Mouse (Mus musculus): ENCODE measurements around the gene Btbd19. TPM values are rescaled to one million over a fixed set of nuclear protein-coding genes. Genes with fewer than 3 reads are reported as not detected.
A peak's percentile ranks its signal among the peaks of the same experiment; 100 is the strongest.

The Btbd19 gene
- polyA plus RNA-seq, 1 experiment from 2014 or later: 5.2 TPM

DNA sequence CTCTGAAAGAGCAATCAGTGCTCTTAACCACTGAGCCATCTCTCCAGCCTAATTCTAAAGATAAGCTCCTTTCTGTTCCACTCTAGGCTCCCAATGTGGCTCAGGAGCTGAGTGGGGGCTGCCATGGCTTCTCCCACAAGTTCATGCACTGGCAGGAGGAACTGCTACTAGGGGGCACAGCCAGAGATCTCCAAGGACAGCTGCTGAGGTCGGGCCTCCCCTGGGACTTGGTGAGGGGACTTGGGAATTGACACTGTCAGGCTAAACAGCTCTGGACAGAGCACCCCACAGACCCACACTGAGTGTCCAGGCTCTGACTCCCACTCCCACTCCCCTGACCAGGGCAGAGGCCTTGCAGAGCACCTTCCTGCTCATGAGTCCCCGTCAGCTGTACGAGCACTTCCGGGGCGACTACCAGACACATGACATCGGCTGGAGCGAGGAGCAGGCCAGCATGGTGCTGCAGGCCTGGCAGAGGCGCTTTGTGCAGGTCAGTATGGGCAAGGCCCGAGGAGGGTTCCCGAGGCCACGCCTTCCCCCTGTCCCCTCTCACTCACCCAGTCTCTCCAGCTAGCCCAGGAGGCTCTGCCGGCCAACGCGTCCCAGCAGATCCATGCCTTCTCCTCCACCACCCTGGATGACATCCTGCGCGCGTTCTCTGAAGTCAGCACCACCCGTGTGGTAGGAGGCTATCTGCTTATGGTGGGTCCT, 17.6 kb downstream of the Btbd19 start:
- Histone ChIP-seq H3K4me3 (replicated peaks) (no peak overlapping the region), H3K4me2 (no peak overlapping the region), H3K27ac (no peak overlapping the region), H3K9me3 (no peaks in the 10 kb centered on the region), H3K27me3 (no peaks in the 10 kb centered on the region), H3K4me1 (no peaks in the 10 kb centered on the region; the same call in 1 of the 2 replicates), H3K9ac (no peak overlapping the region), H3K36me3 (replicated peaks) (peaks cover 48% of the 10 kb centered on the region)
- WGBS: 91% methylated on average over 18 of the region's 18 CpGs
- ATAC-seq (ENCODE audit: low FRiP score): no peak

- Histone ChIP-seq H3K4me2 (no peak overlapping the region), H3K9ac (no peak overlapping the region)
- ATAC-seq (ENCODE audit: low FRiP score): no peak
Observed at GRCm38 (mm10) chr4:117105127-117105526, 20.4 kb downstream of the Btbd19 start.

DNA sequence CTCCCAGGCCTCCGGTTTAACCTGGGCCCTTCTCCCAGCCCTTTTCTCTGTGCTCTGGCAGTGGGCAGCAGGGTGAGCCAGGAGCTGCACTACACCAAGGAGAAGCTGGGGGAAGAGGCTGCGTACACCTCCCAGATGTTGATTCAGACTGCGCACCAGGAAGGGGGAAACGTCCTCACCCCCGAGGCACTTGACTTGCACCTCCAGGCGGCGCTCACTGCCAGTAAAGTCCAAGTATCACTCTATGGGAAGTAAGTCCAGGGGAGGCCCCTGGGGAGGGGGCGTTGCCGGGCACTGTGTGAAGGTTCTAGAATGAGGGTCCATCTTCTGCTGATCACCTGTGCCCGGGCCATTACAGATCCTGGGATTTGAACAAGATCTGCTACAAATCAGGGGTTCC, 20.9 kb downstream of the Btbd19 start:
- Histone ChIP-seq H3K4me2 (no peak overlapping the region), H3K4me3 (replicated peaks) (no peak overlapping the region), H3K27me3 (no peaks in the 10 kb centered on the region), H3K4me1 (no peaks in the 10 kb centered on the region; the same call in 1 of the 2 replicates), H3K9ac (no peak overlapping the region), H3K9me3 (no peaks in the 10 kb centered on the region), H3K27ac (no peak overlapping the region), H3K36me3 (replicated peaks) (peaks cover 30% of the 10 kb centered on the region)
- 82% methylated on average over 10 of the region's 10 CpGs for WGBS
- no peak for ATAC-seq (ENCODE audit: low FRiP score)

More at GRCm38 (mm10) chr4:117105127-117105526, 20.4 kb downstream of the Btbd19 start:
- Histone ChIP-seq H3K4me3 (replicated peaks) (no peak overlapping the region), H3K4me1 (no peaks in the 10 kb centered on the region; the same call in 1 of the 2 replicates), H3K27me3 (no peaks in the 10 kb centered on the region), H3K36me3 (replicated peaks) (peaks cover 34% of the 10 kb centered on the region), H3K9me3 (no peaks in the 10 kb centered on the region), H3K27ac (no peak overlapping the region)
- 67% methylated on average over 10 of the region's 10 CpGs for WGBS

GRCm38 (mm10) chr4:117101218-117101617, 24.3 kb downstream of the Btbd19 start:
- H3K4me2 ChIP-seq: no peak overlapping the region
- H3K9ac ChIP-seq: no peak overlapping the region
- ATAC-seq (ENCODE audit: low FRiP score): no peak
- H3K9me3 ChIP-seq: no peaks in the 10 kb centered on the region
- H3K36me3 ChIP-seq (replicated peaks): 0 out of 2 replicates have a peak, but pooled peaks cover 9% of the 10 kb centered on the region
- H3K4me3 ChIP-seq (replicated peaks): no peak overlapping the region
- H3K27ac ChIP-seq: no peak overlapping the region
- peaks cover 22% of the 10 kb centered on the region for H3K4me1 ChIP-seq
- 44% methylated on average over 7 of the region's 7 CpGs for WGBS
- H3K27me3 ChIP-seq: peaks cover 22% of the 10 kb centered on the region

DNA sequence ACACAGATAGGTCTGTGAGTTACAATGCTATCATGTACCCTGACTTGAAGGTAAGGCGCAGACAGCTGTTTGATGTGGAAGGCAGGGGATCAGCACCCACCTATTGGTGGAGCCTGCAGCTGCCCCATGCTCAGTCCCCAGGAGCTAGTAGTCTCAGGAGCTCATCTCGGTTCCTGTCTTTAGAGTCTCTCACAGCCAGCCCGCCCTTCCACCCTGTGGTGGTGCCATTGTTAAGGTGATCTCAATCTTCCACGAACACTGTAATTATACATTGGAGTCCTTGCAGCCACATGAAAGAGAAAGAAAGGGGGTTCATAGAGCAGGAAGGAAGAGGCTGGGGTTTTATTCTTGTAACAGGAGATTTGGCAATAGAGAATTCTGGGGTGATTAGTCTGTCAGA, 25.5 kb downstream of the Btbd19 start:
- 67% methylated on average over 4 of the region's 4 CpGs for WGBS
- H3K27me3 ChIP-seq: peaks cover 22% of the 10 kb centered on the region
- H3K4me2 ChIP-seq: no peak overlapping the region
- peaks cover 32% of the 10 kb centered on the region for H3K4me1 ChIP-seq
- no peak overlapping the region for H3K4me3 ChIP-seq (replicated peaks)
- H3K9ac ChIP-seq: no peak overlapping the region
- H3K36me3 ChIP-seq (replicated peaks): 0 out of 2 replicates have a peak, but pooled peaks cover 7% of the 10 kb centered on the region
- H3K9me3 ChIP-seq: no peaks in the 10 kb centered on the region
- H3K27ac ChIP-seq: no peak overlapping the region
- ATAC-seq (ENCODE audit: low FRiP score): no peak

DNA sequence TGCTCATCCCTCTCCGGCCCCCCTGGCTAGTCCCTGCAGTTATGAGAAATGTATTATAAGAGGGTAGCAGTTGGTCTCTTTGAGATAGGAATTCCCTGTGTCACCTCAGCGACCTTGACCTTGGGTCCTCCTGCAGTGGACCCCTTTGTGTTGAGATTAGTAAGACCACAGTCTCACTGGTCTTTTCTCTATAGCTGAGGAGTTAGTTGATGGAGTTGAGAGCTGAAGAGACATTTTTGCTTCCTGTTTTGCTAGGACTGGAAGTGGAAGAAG, 26.8 kb downstream of the Btbd19 start:
- no peak overlapping the region for H3K4me2 ChIP-seq
- H3K36me3 ChIP-seq (replicated peaks): 0 out of 2 replicates have a peak, but pooled peaks cover 2% of the 10 kb centered on the region
- H3K4me1 ChIP-seq: peaks cover 32% of the 10 kb centered on the region
- ATAC-seq (ENCODE audit: low FRiP score): no peak
- H3K27ac ChIP-seq: no peak overlapping the region
- no peak overlapping the region for H3K4me3 ChIP-seq (replicated peaks)
- no peak overlapping the region for H3K9ac ChIP-seq
- H3K9me3 ChIP-seq: no peaks in the 10 kb centered on the region
- peaks cover 33% of the 10 kb centered on the region for H3K27me3 ChIP-seq
- 64% methylated on average over 2 of the region's 2 CpGs for WGBS

- 59% methylated on average over 8 of the region's 8 CpGs for WGBS
- Histone ChIP-seq H3K9ac (no peak overlapping the region; the same call in 1 of the 2 replicates), H3K27me3 (peaks cover 33% of the 10 kb centered on the region), H3K4me1 (peaks cover 32% of the 10 kb centered on the region), H3K4me3 (replicated peaks) (peak overlapping the region; percentile 55; the same call in 1 of the 2 replicates), H3K27ac (peak overlapping the region; percentile 63), H3K9me3 (no peaks in the 10 kb centered on the region), H3K36me3 (replicated peaks) (0 out of 2 replicates have a peak, but pooled peaks cover 2% of the 10 kb centered on the region), H3K4me2 (peak overlapping the region; percentile 84)
- ATAC-seq (ENCODE audit: low FRiP score): no peak
Observed at GRCm38 (mm10) chr4:117097969-117098763, 27.4 kb downstream of the Btbd19 start.

GRCm38 (mm10) chr4:117096666-117097065, 28.9 kb downstream of the Btbd19 start:
- Histone ChIP-seq H3K4me1 (peaks cover 32% of the 10 kb centered on the region), H3K4me2 (peak overlapping the region; percentile 84), H3K27me3 (peaks cover 33% of the 10 kb centered on the region), H3K4me3 (replicated peaks) (peak overlapping the region; percentile 55), H3K9me3 (no peaks in the 10 kb centered on the region), H3K36me3 (replicated peaks) (0 out of 2 replicates have a peak, but pooled peaks cover 2% of the 10 kb centered on the region), H3K27ac (0 out of 2 replicates have a peak overlapping the region, but pooled peaks have one; percentile 47), H3K9ac (peak overlapping the region; percentile 58)
- ATAC-seq (ENCODE audit: low FRiP score): no peak
- WGBS: 14% methylated on average over 5 of the region's 5 CpGs

- no peaks in the 10 kb centered on the region for H3K9me3 ChIP-seq
- H3K4me2 ChIP-seq: peak within 1 kb of the TSS; percentile 84
- WGBS: under 1% methylated on average over 49 of the region's 50 CpGs
- peak within 1 kb of the TSS; percentile 55 for H3K4me3 ChIP-seq (replicated peaks)
- peak within 1 kb of the TSS; percentile 75 for H3K27ac ChIP-seq
- H3K27me3 ChIP-seq: peaks cover 33% of the 10 kb centered on the region
- ATAC-seq (ENCODE audit: low FRiP score): peak; percentile 93
- H3K36me3 ChIP-seq (replicated peaks): no peaks in the 10 kb centered on the region
- peaks cover 32% of the 10 kb centered on the region for H3K4me1 ChIP-seq
- peak within 1 kb of the TSS; percentile 58 for H3K9ac ChIP-seq
Observed at GRCm38 (mm10) chr4:117095551-117096452, 29.7 kb downstream of the Btbd19 start, which contains the start of gene Ptch2. Gene Ptch2 (plus strand): TSS chr4:117096075.

DNA sequence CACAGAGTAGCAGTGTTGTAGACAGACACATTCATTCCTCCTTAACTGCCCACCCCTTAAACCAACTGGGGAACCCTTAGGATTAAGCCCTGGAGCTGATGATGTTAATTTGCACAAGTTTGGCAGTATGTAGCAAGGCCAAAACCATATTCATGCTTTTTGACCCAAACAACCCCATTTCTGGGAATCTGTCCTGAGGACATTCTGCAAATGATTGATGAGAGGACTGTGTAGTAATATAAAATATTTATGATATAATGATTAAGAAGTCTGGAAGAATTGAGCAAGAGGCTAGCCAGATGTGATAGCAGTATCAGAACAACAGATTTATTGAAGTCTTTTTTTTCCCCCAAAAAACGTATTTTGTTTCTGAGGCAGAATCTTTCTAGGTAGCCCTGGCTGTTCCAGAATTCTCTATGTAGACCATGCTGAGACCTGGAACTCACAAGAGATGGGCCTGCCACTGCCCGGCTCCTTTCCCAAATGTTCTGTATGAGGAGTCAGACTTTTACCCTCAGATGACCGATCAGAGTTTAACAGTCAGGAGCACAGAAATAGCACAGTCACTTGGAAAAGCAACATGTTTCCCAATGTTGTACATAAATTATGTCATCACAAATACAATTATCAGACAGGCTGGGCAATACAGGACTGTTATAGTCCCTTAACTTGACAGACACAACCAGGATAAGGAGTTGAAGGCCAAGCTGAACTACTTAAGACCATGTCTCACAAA, 30.7 kb downstream of the Btbd19 start:
- H3K4me2 ChIP-seq: no peak overlapping the region
- H3K4me3 ChIP-seq (replicated peaks): no peak overlapping the region
- no peak overlapping the region for H3K27ac ChIP-seq
- H3K36me3 ChIP-seq (replicated peaks): no peaks in the 10 kb centered on the region
- 80% methylated on average over 3 of the region's 3 CpGs for WGBS
- no peak overlapping the region for H3K9ac ChIP-seq
- H3K4me1 ChIP-seq: peaks cover 32% of the 10 kb centered on the region
- peaks cover 33% of the 10 kb centered on the region for H3K27me3 ChIP-seq
- no peak for ATAC-seq (ENCODE audit: low FRiP score)
- H3K9me3 ChIP-seq: no peaks in the 10 kb centered on the region

DNA sequence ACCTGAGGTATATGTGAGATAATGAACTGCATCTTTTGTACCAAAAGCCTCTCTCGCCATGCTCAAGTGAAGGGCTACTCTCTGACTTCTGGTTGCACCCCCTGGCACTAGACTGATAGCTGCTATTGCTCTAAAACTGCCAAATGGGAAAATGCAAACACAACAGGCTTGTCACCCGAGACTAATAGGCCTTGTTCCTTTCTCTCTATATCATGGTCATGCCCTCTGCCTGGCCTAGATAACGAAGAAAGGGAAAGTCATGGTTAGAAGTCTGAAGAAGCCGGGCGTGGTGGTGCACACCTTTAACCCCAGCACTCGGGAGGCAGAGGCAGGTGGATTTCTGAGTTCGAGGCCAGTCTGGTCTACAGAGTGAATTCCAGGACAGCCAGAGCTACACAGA, 34.9 kb downstream of the Btbd19 start:
- no peak for ATAC-seq (ENCODE audit: low FRiP score)
- H3K4me2 ChIP-seq: no peak overlapping the region
- H3K27me3 ChIP-seq: peaks cover 11% of the 10 kb centered on the region
- no peak overlapping the region for H3K4me3 ChIP-seq (replicated peaks)
- peaks cover 4% of the 10 kb centered on the region for H3K4me1 ChIP-seq
- 89% methylated on average over 7 of the region's 7 CpGs for WGBS
- no peak overlapping the region for H3K9ac ChIP-seq
- no peak overlapping the region for H3K27ac ChIP-seq
- H3K9me3 ChIP-seq: no peaks in the 10 kb centered on the region
- peaks cover 12% of the 10 kb centered on the region for H3K36me3 ChIP-seq (replicated peaks)

All from forebrain, embryonic 12.5 days (tissue).